Mouse (Mus musculus): ENCODE data around the gene Nradd. TPM values are rescaled to one million over a fixed set of nuclear protein-coding genes. Genes with fewer than 3 reads are reported as not detected.

Gene Nradd
- polyA plus RNA-seq, 2 experiments = 0.67 to 1.5 TPM

- ATAC-seq (ENCODE audit: insufficient read depth) = no peak
- TF ChIP-seq EP300 (IDR thresholded peaks at IDR 0.05; ENCODE audit: low read depth) (no peak), CTCF (IDR thresholded peaks at IDR 0.05; ENCODE audit: low read depth) (no peak)
- Histone ChIP-seq H3K27me3 (ENCODE audit: control insufficient read depth, insufficient read depth, low read length) (no peaks in the 10 kb centered on the region), H3K36me3 (replicated peaks; ENCODE audit: control insufficient read depth, insufficient read depth, low read depth) (peaks cover 32% of the 10 kb centered on the region), H3K4me1 (replicated peaks; ENCODE audit: control insufficient read depth in 2 of 2, insufficient read depth in 2 of 2, low read length in 1 of 2) (peaks cover 0 to 3% of the 10 kb centered on the region in 2 experiments; a peak in 1 of 4 replicates), H3K4me2 (ENCODE audit: low read depth) (no peak overlapping the region), H3K4me3 (ENCODE audit: insufficient read depth in 1 of 2, low read depth in 2 of 2, low read length in 2 of 2) (no peak overlapping the region), H3K9ac (replicated peaks) (no peak overlapping the region), H3K27ac (no peak overlapping the region), H3K9me3 (ENCODE audit: control insufficient read depth, low read length) (no peaks in the 10 kb centered on the region)
- no peak for DNase-seq (ENCODE audit: low read depth in 3 of 3, low spot score in 3 of 3)
- 81% methylated on average over 3 of the region's 3 CpGs for WGBS (ENCODE audit: insufficient replicate concordance)
Measured at GRCm38 (mm10) chr9:110617081-110617480, 7.2 kb downstream of the Nradd start.

GRCm38 (mm10) chr9:110611471-110611870, 12.8 kb downstream of the Nradd start:
- ATAC-seq (ENCODE audit: insufficient read depth) = no peak
- Histone ChIP-seq H3K27me3 (ENCODE audit: control insufficient read depth, insufficient read depth, low read length) (no peaks in the 10 kb centered on the region), H3K4me3 (ENCODE audit: insufficient read depth in 1 of 2, low read depth in 2 of 2, low read length in 2 of 2) (no peak overlapping the region), H3K36me3 (replicated peaks; ENCODE audit: control insufficient read depth, insufficient read depth, low read depth) (peaks cover 27% of the 10 kb centered on the region), H3K4me1 (replicated peaks; ENCODE audit: control insufficient read depth in 2 of 2, insufficient read depth in 2 of 2, low read length in 1 of 2) (peaks cover 0 to 3% of the 10 kb centered on the region in 2 experiments; a peak in 1 of 4 replicates), H3K9ac (replicated peaks) (no peak overlapping the region), H3K9me3 (ENCODE audit: control insufficient read depth, low read length) (no peaks in the 10 kb centered on the region), H3K4me2 (ENCODE audit: low read depth) (no peak overlapping the region), H3K27ac (no peak overlapping the region)
- WGBS (ENCODE audit: insufficient replicate concordance) = 78% methylated on average over 3 of the region's 3 CpGs
- TF ChIP-seq EP300 (IDR thresholded peaks at IDR 0.05; ENCODE audit: low read depth) (no peak), CTCF (IDR thresholded peaks at IDR 0.05; ENCODE audit: low read depth) (no peak)
- DNase-seq (ENCODE audit: low read depth in 3 of 3, low spot score in 3 of 3) = no peak

- no peak overlapping the region for H3K4me3 ChIP-seq (ENCODE audit: insufficient read depth in 1 of 2, low read depth in 2 of 2, low read length in 2 of 2)
- TF ChIP-seq EP300 (IDR thresholded peaks at IDR 0.05; ENCODE audit: low read depth) = no peak
- no peak for TF ChIP-seq CTCF (IDR thresholded peaks at IDR 0.05; ENCODE audit: low read depth)
- no peak for DNase-seq (ENCODE audit: low read depth in 3 of 3, low spot score in 3 of 3)
- no peak overlapping the region for H3K4me2 ChIP-seq (ENCODE audit: low read depth)
- no peak for ATAC-seq (ENCODE audit: insufficient read depth)
- no peaks in the 10 kb centered on the region for H3K4me1 ChIP-seq (replicated peaks; ENCODE audit: control insufficient read depth in 2 of 2, insufficient read depth in 2 of 2, low read length in 1 of 2)
- peaks cover 6% of the 10 kb centered on the region for H3K36me3 ChIP-seq (replicated peaks; ENCODE audit: control insufficient read depth, insufficient read depth, low read depth)
- H3K9me3 ChIP-seq (ENCODE audit: control insufficient read depth, low read length) = no peaks in the 10 kb centered on the region
- H3K27me3 ChIP-seq (ENCODE audit: control insufficient read depth, insufficient read depth, low read length) = no peaks in the 10 kb centered on the region
- H3K9ac ChIP-seq (replicated peaks) = no peak overlapping the region
- WGBS (ENCODE audit: insufficient replicate concordance) = 87% methylated on average over 1 of the region's 1 CpGs
- H3K27ac ChIP-seq = no peak overlapping the region
Measured at GRCm38 (mm10) chr9:110583521-110583920, 40.7 kb downstream of the Nradd start.

GRCm38 (mm10) chr9:110582161-110582560, 42.1 kb downstream of the Nradd start:
- H3K4me2 ChIP-seq (ENCODE audit: low read depth) = no peak overlapping the region
- H3K4me3 ChIP-seq (ENCODE audit: insufficient read depth in 1 of 2, low read depth in 2 of 2, low read length in 2 of 2) = no peak overlapping the region
- no peak overlapping the region for H3K9ac ChIP-seq (replicated peaks)
- H3K9me3 ChIP-seq (ENCODE audit: control insufficient read depth, low read length) = no peaks in the 10 kb centered on the region
- WGBS (ENCODE audit: insufficient replicate concordance) = 71% methylated on average over 2 of the region's 2 CpGs
- H3K36me3 ChIP-seq (replicated peaks; ENCODE audit: control insufficient read depth, insufficient read depth, low read depth) = peaks cover 11% of the 10 kb centered on the region
- DNase-seq (ENCODE audit: low read depth in 3 of 3, low spot score in 3 of 3) = no peak
- H3K27me3 ChIP-seq (ENCODE audit: control insufficient read depth, insufficient read depth, low read length) = no peaks in the 10 kb centered on the region
- no peaks in the 10 kb centered on the region for H3K4me1 ChIP-seq (replicated peaks; ENCODE audit: control insufficient read depth in 2 of 2, insufficient read depth in 2 of 2, low read length in 1 of 2)
- no peak for ATAC-seq (ENCODE audit: insufficient read depth)
- no peak for TF ChIP-seq CTCF (IDR thresholded peaks at IDR 0.05; ENCODE audit: low read depth)
- no peak for TF ChIP-seq EP300 (IDR thresholded peaks at IDR 0.05; ENCODE audit: low read depth)
- H3K27ac ChIP-seq = no peak overlapping the region

Small RNAs within 50 kb of the gene (microRNA-seq; reads per million reads assigned to microRNA genes)
- not detected for gene Mir8107

Other genes starting within 250 kb of the Nradd start
- 3.9 and 4.3 TPM in 2 replicates for gene Ptpn23, start 216.2 kb downstream of the Nradd start, polyA plus RNA-seq (2012; rRNA removed)
- 2.8 and 3.8 TPM in 2 replicates for gene Ptpn23, start 216.2 kb downstream of the Nradd start, polyA plus RNA-seq (2014; fragmentation: Nextera tagmentation; extraction: Ambion mirVana)
- gene Ngp, start 204.7 kb downstream of the Nradd start, polyA plus RNA-seq (2012; rRNA removed) = 38.4 and 42.6 TPM in 2 replicates
- 91.5 and 124 TPM in 2 replicates for gene Ngp, start 204.7 kb downstream of the Nradd start, polyA plus RNA-seq (2014; fragmentation: Nextera tagmentation; extraction: Ambion mirVana)
- 2.4 and 2.8 TPM in 2 replicates for gene Klhl18, start 147.8 kb downstream of the Nradd start, polyA plus RNA-seq (2012; rRNA removed)
- gene Klhl18, start 147.8 kb downstream of the Nradd start, polyA plus RNA-seq (2014; fragmentation: Nextera tagmentation; extraction: Ambion mirVana) = 1.8 and 2.4 TPM in 2 replicates
- 0.10 and 0.19 TPM in 2 replicates for gene Kif9, start 147.5 kb downstream of the Nradd start, polyA plus RNA-seq (2012; rRNA removed)
- 0.10 and 0.37 TPM in 2 replicates for gene Kif9, start 147.5 kb downstream of the Nradd start, polyA plus RNA-seq (2014; fragmentation: Nextera tagmentation; extraction: Ambion mirVana)
- 21.4 and 25.0 TPM in 2 replicates for gene Setd2, start 91.9 kb downstream of the Nradd start, polyA plus RNA-seq (2012; rRNA removed)
- gene Setd2, start 91.9 kb downstream of the Nradd start, polyA plus RNA-seq (2014; fragmentation: Nextera tagmentation; extraction: Ambion mirVana) = 12.4 and 14.2 TPM in 2 replicates
- gene Nbeal2, start 29.7 kb upstream of the Nradd start, polyA plus RNA-seq (2012; rRNA removed) = 4.2 and 4.3 TPM in 2 replicates
- gene Nbeal2, start 29.7 kb upstream of the Nradd start, polyA plus RNA-seq (2014; fragmentation: Nextera tagmentation; extraction: Ambion mirVana) = 1.6 TPM in 2 replicates
- 42.3 and 64.5 TPM in 2 replicates for gene Ccdc12, start 32.1 kb upstream of the Nradd start, polyA plus RNA-seq (2012; rRNA removed)
- gene Ccdc12, start 32.1 kb upstream of the Nradd start, polyA plus RNA-seq (2014; fragmentation: Nextera tagmentation; extraction: Ambion mirVana) = 60.4 and 66.0 TPM in 2 replicates
- 0.10 TPM in 1 of 2 replicates, not detected in the other for gene Myl3, start 117.4 kb upstream of the Nradd start, polyA plus RNA-seq (2012; rRNA removed)
- gene Myl3, start 117.4 kb upstream of the Nradd start, polyA plus RNA-seq (2014; fragmentation: Nextera tagmentation; extraction: Ambion mirVana) = 0.18 TPM in 1 of 2 replicates, not detected in the other
- gene Pth1r, start 122.7 kb upstream of the Nradd start, polyA plus RNA-seq (2012; rRNA removed) = 3.4 and 3.8 TPM in 2 replicates
- gene Pth1r, start 122.7 kb upstream of the Nradd start, polyA plus RNA-seq (2014; fragmentation: Nextera tagmentation; extraction: Ambion mirVana) = 2.0 and 2.4 TPM in 2 replicates
- 0.02 TPM in 1 of 2 replicates, not detected in the other for gene Prss42, start 173.7 kb upstream of the Nradd start, polyA plus RNA-seq (2012; rRNA removed)
- gene Prss42, start 173.7 kb upstream of the Nradd start, polyA plus RNA-seq (2014; fragmentation: Nextera tagmentation; extraction: Ambion mirVana) = not detected in 2 replicates
- not detected in 2 replicates for gene Prss44, start 189.5 kb upstream of the Nradd start, polyA plus RNA-seq (2012; rRNA removed)
- gene Prss44, start 189.5 kb upstream of the Nradd start, polyA plus RNA-seq (2014; fragmentation: Nextera tagmentation; extraction: Ambion mirVana) = not detected in 2 replicates
- not detected in 2 replicates for gene Prss43, start 202.2 kb upstream of the Nradd start, polyA plus RNA-seq (2012; rRNA removed)
- gene Prss43, start 202.2 kb upstream of the Nradd start, polyA plus RNA-seq (2014; fragmentation: Nextera tagmentation; extraction: Ambion mirVana) = not detected in 2 replicates
- gene Prss45, start 210.1 kb upstream of the Nradd start, polyA plus RNA-seq (2012; rRNA removed) = not detected in 2 replicates
- gene Prss45, start 210.1 kb upstream of the Nradd start, polyA plus RNA-seq (2014; fragmentation: Nextera tagmentation; extraction: Ambion mirVana) = not detected in 2 replicates
- gene Prss46, start 220.1 kb upstream of the Nradd start, polyA plus RNA-seq (2012; rRNA removed) = not detected in 2 replicates
- not detected in 2 replicates for gene Prss46, start 220.1 kb upstream of the Nradd start, polyA plus RNA-seq (2014; fragmentation: Nextera tagmentation; extraction: Ambion mirVana)
- 7.4 and 7.9 TPM in 2 replicates for gene Prss50, start 233.5 kb upstream of the Nradd start, polyA plus RNA-seq (2012; rRNA removed)
- 14.9 and 19.3 TPM in 2 replicates for gene Prss50, start 233.5 kb upstream of the Nradd start, polyA plus RNA-seq (2014; fragmentation: Nextera tagmentation; extraction: Ambion mirVana)